Mouse (Mus musculus): ENCODE data around the gene Ifitm5. TPM values are rescaled to one million over a fixed set of nuclear protein-coding genes. Genes with fewer than 3 reads are reported as not detected.
"Not testable (repeated sequence)": the region's sequence is repeated elsewhere in the genome, so short reads cannot be mapped to it uniquely, and the experiment has no call there.

Ifitm5 gene
- polyA plus RNA-seq, 1 experiment, result not detected

GRCm38 (mm10) chr7:140987182-140988138 is 37.4 kb upstream of the Ifitm5 start:
- no peak overlapping the region for H3K4me3 ChIP-seq (replicated peaks; ENCODE audit: insufficient read depth, low read depth, low read length)
- no peak for DNase-seq
- 76% methylated on average over 17 of the region's 17 CpGs for WGBS
- TF ChIP-seq POLR2A (IDR thresholded peaks at IDR 0.05; ENCODE audit: borderline replicate concordance, insufficient read depth, low read length) (no peak), CTCF (IDR thresholded peaks at IDR 0.05; ENCODE audit: borderline replicate concordance, insufficient read depth, low read depth, low read length) (no peak)
- no peaks in the 10 kb centered on the region for H3K27me3 ChIP-seq (ENCODE audit: control insufficient read depth, insufficient read depth, low read length)
- no peak overlapping the region for H3K27ac ChIP-seq (ENCODE audit: insufficient read depth, low read length)
- H3K4me1 ChIP-seq (ENCODE audit: control insufficient read depth, insufficient read depth, low read length), result no peaks in the 10 kb centered on the region

DNA sequence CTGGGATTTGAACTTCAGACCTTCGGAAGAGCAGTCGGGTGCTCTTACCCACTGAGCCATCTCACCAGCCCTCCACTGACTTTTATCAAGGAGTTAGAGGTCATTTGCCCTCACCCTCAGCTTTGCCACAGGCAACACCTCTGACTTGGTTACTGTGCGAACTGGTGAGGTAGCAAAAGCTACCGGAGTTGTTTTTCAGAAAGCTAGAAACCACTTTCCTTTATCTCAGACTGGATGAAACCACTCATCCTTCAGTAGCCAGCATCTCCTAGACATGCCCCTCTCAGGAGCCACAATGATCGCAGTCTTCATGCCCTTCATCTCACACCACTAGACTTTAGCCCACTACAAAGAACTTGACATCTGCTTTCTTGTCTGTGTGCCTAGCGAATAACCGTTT is 32.9 kb upstream of the Ifitm5 start:
- no peaks in the 10 kb centered on the region for H3K4me1 ChIP-seq (ENCODE audit: control insufficient read depth, insufficient read depth, low read length)
- no peak overlapping the region for H3K27ac ChIP-seq (ENCODE audit: insufficient read depth, low read length)
- DNase-seq, result no peak
- no peak overlapping the region for H3K4me3 ChIP-seq (replicated peaks; ENCODE audit: insufficient read depth, low read depth, low read length)
- no peak for TF ChIP-seq POLR2A (IDR thresholded peaks at IDR 0.05; ENCODE audit: borderline replicate concordance, insufficient read depth, low read length)
- TF ChIP-seq CTCF (IDR thresholded peaks at IDR 0.05; ENCODE audit: borderline replicate concordance, insufficient read depth, low read depth, low read length), result no peak
- 92% methylated on average over 7 of the region's 7 CpGs for WGBS
- no peaks in the 10 kb centered on the region for H3K27me3 ChIP-seq (ENCODE audit: control insufficient read depth, insufficient read depth, low read length)

GRCm38 (mm10) chr7:140981704-140982103 is 31.6 kb upstream of the Ifitm5 start:
- no peak overlapping the region for H3K27ac ChIP-seq (ENCODE audit: insufficient read depth, low read length)
- H3K27me3 ChIP-seq (ENCODE audit: control insufficient read depth, insufficient read depth, low read length), result no peaks in the 10 kb centered on the region
- 95% methylated on average over 8 of the region's 8 CpGs for WGBS
- DNase-seq, result no peak
- H3K4me1 ChIP-seq (ENCODE audit: control insufficient read depth, insufficient read depth, low read length), result no peaks in the 10 kb centered on the region
- H3K4me3 ChIP-seq (replicated peaks; ENCODE audit: insufficient read depth, low read depth, low read length), result no peak overlapping the region
- no peak for TF ChIP-seq POLR2A (IDR thresholded peaks at IDR 0.05; ENCODE audit: borderline replicate concordance, insufficient read depth, low read length)
- no peak for TF ChIP-seq CTCF (IDR thresholded peaks at IDR 0.05; ENCODE audit: borderline replicate concordance, insufficient read depth, low read depth, low read length)

GRCm38 (mm10) chr7:140976720-140977119 is 26.6 kb upstream of the Ifitm5 start:
- not testable (repeated sequence) for H3K27ac ChIP-seq (ENCODE audit: insufficient read depth, low read length); H3K27me3 ChIP-seq (ENCODE audit: control insufficient read depth, insufficient read depth, low read length); H3K4me1 ChIP-seq (ENCODE audit: control insufficient read depth, insufficient read depth, low read length); H3K4me3 ChIP-seq (replicated peaks; ENCODE audit: insufficient read depth, low read depth, low read length); DNase-seq
- WGBS, result 95% methylated on average over 9 of the region's 9 CpGs

GRCm38 (mm10) chr7:140975465-140975864 is 25.4 kb upstream of the Ifitm5 start:
- 28% methylated on average over 3 of the region's 3 CpGs for WGBS
- H3K4me3 ChIP-seq (replicated peaks; ENCODE audit: insufficient read depth, low read depth, low read length), result no peak overlapping the region

DNA sequence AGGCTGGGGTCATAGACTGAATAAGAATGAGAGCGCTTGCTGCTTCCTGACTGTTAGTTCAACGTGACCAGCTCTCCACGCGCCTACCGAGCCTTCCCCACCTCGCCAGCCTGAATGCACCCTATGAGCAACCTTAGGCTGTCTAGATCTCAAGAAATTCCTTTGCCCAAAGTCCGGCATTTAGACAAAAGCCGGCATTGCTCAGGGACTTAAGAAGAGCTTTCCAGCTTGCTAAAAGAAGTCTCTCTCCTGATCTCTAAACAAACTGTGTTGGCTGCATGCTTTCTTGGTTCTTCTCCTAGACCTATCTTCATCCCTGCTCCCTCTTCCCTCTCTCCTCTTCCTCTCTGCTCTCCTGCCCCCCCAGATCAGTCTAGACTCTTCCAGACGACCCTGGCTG is 24.8 kb upstream of the Ifitm5 start:
- WGBS, result 20% methylated on average over 9 of the region's 9 CpGs

More at GRCm38 (mm10) chr7:140975465-140975864, 25.4 kb upstream of the Ifitm5 start:
- TF ChIP-seq POLR2A (IDR thresholded peaks at IDR 0.05; ENCODE audit: borderline replicate concordance, insufficient read depth, low read length) (no peak), CTCF (IDR thresholded peaks at IDR 0.05; ENCODE audit: borderline replicate concordance, insufficient read depth, low read depth, low read length) (no peak)
- Histone ChIP-seq H3K27ac (ENCODE audit: insufficient read depth, low read length) (no peak overlapping the region), H3K4me1 (ENCODE audit: control insufficient read depth, insufficient read depth, low read length) (no peaks in the 10 kb centered on the region), H3K27me3 (ENCODE audit: control insufficient read depth, insufficient read depth, low read length) (no peaks in the 10 kb centered on the region)
- DNase-seq, result no peak

GRCm38 (mm10) chr7:140973396-140974165 is 23.5 kb upstream of the Ifitm5 start:
- H3K27ac ChIP-seq (ENCODE audit: insufficient read depth, low read length), result no peak overlapping the region
- H3K4me3 ChIP-seq (replicated peaks; ENCODE audit: insufficient read depth, low read depth, low read length), result no peak overlapping the region
- TF ChIP-seq CTCF (IDR thresholded peaks at IDR 0.05; ENCODE audit: borderline replicate concordance, insufficient read depth, low read depth, low read length) (no peak), POLR2A (IDR thresholded peaks at IDR 0.05; ENCODE audit: borderline replicate concordance, insufficient read depth, low read length) (no peak)
- H3K27me3 ChIP-seq (ENCODE audit: control insufficient read depth, insufficient read depth, low read length), result no peaks in the 10 kb centered on the region
- no peak for DNase-seq
- H3K4me1 ChIP-seq (ENCODE audit: control insufficient read depth, insufficient read depth, low read length), result no peaks in the 10 kb centered on the region
- WGBS, result 33% methylated on average over 14 of the region's 14 CpGs

More for the DNA sequence above, 24.8 kb upstream of the Ifitm5 start:
- H3K27me3 ChIP-seq (ENCODE audit: control insufficient read depth, insufficient read depth, low read length), result no peaks in the 10 kb centered on the region
- TF ChIP-seq POLR2A (IDR thresholded peaks at IDR 0.05; ENCODE audit: borderline replicate concordance, insufficient read depth, low read length) (no peak), CTCF (IDR thresholded peaks at IDR 0.05; ENCODE audit: borderline replicate concordance, insufficient read depth, low read depth, low read length) (no peak)
- DNase-seq, result no peak
- H3K4me1 ChIP-seq (ENCODE audit: control insufficient read depth, insufficient read depth, low read length), result no peaks in the 10 kb centered on the region
- no peak overlapping the region for H3K4me3 ChIP-seq (replicated peaks; ENCODE audit: insufficient read depth, low read depth, low read length)
- no peak overlapping the region for H3K27ac ChIP-seq (ENCODE audit: insufficient read depth, low read length)
